Mouse (Mus musculus) myocyte (in vitro differentiated cells): Measurements from ENCODE around the gene Coro7. TPM values are rescaled to one million over a fixed set of nuclear protein-coding genes. Genes with fewer than 3 reads are reported as not detected.
A peak's percentile ranks its signal among the peaks of the same experiment; 100 is the strongest.

Source experiments
- H3K27me3 ChIP-seq: one replicate; pipeline ENCODE4 v1.6.1; 2011; ENCODE audit not compliant: control insufficient read depth, insufficient read depth, insufficient read length
- H3K36me3 ChIP-seq: one replicate; pipeline ENCODE4 v1.6.1; 2011; ENCODE audit not compliant: control insufficient read depth, insufficient read depth
- H3K4me2 ChIP-seq: one replicate; pipeline ENCODE4 v1.6.1; 2011; ENCODE audit warnings: low read depth, control low read depth
- H3K4me3 ChIP-seq: one replicate; pipeline ENCODE4 v1.5.1; 2011; ENCODE audit warnings: mild to moderate bottlenecking, control low read depth, moderate library complexity
- H3K79me2 ChIP-seq: one replicate; pipeline ENCODE4 v1.6.1; 2011; ENCODE audit not compliant: control insufficient read depth, insufficient read depth
- H3ac ChIP-seq: one replicate; pipeline ENCODE4 v1.6.1; 2011; ENCODE audit not compliant: control insufficient read depth, insufficient read length
- CEBPB ChIP-seq: IDR thresholded peaks from 2 replicates; pipeline ENCODE4 v1.6.1; 2011; ENCODE audit warnings: mild to moderate bottlenecking, moderate library complexity; ENCODE audit not compliant: poor library complexity, insufficient read depth, severe bottlenecking
- E2F4 ChIP-seq: IDR thresholded peaks from one replicate; pipeline ENCODE4 v1.6.1; 2011; ENCODE audit warnings: mild to moderate bottlenecking, control low read depth, moderate library complexity; ENCODE audit not compliant: insufficient read depth
- MAX ChIP-seq: IDR thresholded peaks from one replicate; pipeline ENCODE4 v1.6.1; 2011; ENCODE audit warnings: low read depth, mild to moderate bottlenecking, control low read depth
- MYOD1 ChIP-seq, 3 experiments: IDR thresholded peaks; one replicate each; pipeline ENCODE4 v1.6.1; 2011; ENCODE audit warnings: control low read depth in 2 of 3, low read depth in 2 of 3, mild to moderate bottlenecking in 2 of 3, moderate library complexity in 1 of 3; ENCODE audit not compliant: insufficient read length in 2 of 3, control insufficient read depth in 1 of 3
- MYOG ChIP-seq, 3 experiments: IDR thresholded peaks; one replicate each; pipeline ENCODE4 v1.6.1; 2011; ENCODE audit warnings: control low read depth in 2 of 3, low read depth in 2 of 3, mild to moderate bottlenecking in 2 of 3; ENCODE audit not compliant: insufficient read length in 2 of 3, control insufficient read depth in 1 of 3, insufficient read depth in 1 of 3
- POLR2A ChIP-seq: IDR thresholded peaks from one replicate; pipeline ENCODE4 v1.6.1; 2011; ENCODE audit warnings: low read depth, mild to moderate bottlenecking, control low read depth, moderate library complexity; ENCODE audit not compliant: insufficient read length
- POLR2AphosphoS2 ChIP-seq: IDR thresholded peaks from one replicate; pipeline ENCODE4 v1.6.1; 2011; ENCODE audit warnings: low read depth, control low read depth; ENCODE audit not compliant: insufficient read length
- REST ChIP-seq: IDR thresholded peaks from one replicate; pipeline ENCODE4 v1.6.1; 2011; ENCODE audit warnings: mild to moderate bottlenecking, control low read depth, moderate library complexity; ENCODE audit not compliant: insufficient read depth, insufficient read length
- SRF ChIP-seq: IDR thresholded peaks from one replicate; pipeline ENCODE4 v1.6.1; 2011; ENCODE audit warnings: low read depth; ENCODE audit not compliant: control insufficient read depth, insufficient read length
- TCF12 ChIP-seq: IDR thresholded peaks from one replicate; pipeline ENCODE4 v1.6.1; 2011; ENCODE audit warnings: mild to moderate bottlenecking, control low read depth; ENCODE audit not compliant: poor library complexity, insufficient read depth, severe bottlenecking
- TCF3 ChIP-seq: IDR thresholded peaks from one replicate; pipeline ENCODE4 v1.6.1; 2011; ENCODE audit warnings: low read depth, control low read depth; ENCODE audit not compliant: insufficient read length
- USF1 ChIP-seq: IDR thresholded peaks from one replicate; pipeline ENCODE4 v1.6.1; 2011; ENCODE audit warnings: low read depth, mild to moderate bottlenecking, control low read depth, moderate library complexity
- polyA plus RNA-seq: library from polyadenylated mRNA; unstranded; fragments of >200 nt; fragmentation: generic; extraction: Trizol; gene quantifications from one replicate; pipeline ENCODE4 v1.2.1, GENCODE M21; 2012; ENCODE audit warnings: missing spikeins

Coro7 gene
- polyA plus RNA-seq, 1 experiment, result 15.2 TPM

DNA sequence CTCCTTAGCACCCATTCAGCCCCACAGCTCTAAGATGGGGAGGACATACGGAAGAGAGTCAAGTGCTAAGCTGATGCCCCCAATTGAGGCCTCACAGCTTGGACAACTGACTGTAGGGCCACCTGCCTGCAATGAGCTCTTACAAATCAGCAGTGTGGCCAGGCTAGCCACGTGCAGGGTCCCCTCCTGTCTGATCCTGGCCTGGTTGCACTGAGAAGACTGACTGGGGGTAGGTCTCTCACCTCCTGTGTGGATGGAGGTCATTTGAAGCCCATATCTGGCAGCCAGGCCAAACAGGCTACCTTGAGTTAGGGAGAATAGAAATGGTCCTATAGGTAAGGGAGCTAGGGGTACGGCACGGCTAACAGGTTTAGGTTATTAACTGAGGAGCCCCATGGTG lies 33.7 kb downstream of the Coro7 start:
- TF ChIP-seq POLR2A (peak; percentile 10), MYOG (IDR thresholded peaks at IDR 0.05; ENCODE audit: control insufficient read depth in 1 of 3, insufficient read depth in 1 of 3, insufficient read length in 2 of 3, low read depth in 2 of 3) (no peak)
- peaks cover 7% of the 10 kb centered on the region for H3K36me3 ChIP-seq
- no peak overlapping the region for H3K4me3 ChIP-seq

DNA sequence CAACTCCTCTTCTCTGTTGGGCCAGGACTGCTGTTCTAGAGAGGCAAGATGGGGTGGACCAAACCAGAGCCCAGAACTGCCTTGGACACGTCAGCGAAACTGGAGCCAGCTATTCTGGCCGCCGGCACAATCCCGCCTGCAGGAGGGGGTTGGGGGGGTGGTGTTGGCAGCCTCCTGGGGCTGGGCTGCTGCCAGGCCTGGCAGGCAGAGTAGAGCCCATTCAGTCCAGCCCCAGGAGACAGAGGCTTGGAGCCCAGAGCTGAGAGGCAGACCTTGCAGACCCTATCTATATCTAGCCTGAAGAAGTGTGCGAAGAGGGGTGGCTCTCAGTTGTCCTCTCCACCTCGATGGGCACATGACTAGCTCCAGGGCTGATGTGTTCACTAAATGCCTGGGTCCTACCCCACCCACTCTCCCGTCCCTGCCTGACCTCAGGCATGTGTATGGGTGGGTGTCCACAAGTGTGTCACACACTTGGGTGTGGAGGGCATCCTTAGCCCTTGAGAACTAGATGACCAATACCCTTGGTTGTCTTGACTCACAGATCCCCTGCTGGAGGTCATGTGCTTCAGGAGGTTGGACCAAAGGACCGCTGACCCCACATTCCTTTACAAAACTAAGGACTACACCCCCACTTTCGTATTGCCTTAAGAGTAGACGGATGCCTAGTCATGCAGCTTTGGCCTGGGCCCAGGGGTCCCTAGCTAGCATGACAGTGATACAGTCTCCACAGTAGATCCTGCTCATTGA lies 35.7 kb downstream of the Coro7 start:
- H3ac ChIP-seq, result peak overlapping the region; percentile 1
- no peaks in the 10 kb centered on the region for H3K36me3 ChIP-seq
- H3K4me3 ChIP-seq, result peak overlapping the region; percentile 61
- TF ChIP-seq USF1 (peak; percentile 36), MYOG (IDR thresholded peaks at IDR 0.05; ENCODE audit: control insufficient read depth in 1 of 3, insufficient read depth in 1 of 3, insufficient read length in 2 of 3, low read depth in 2 of 3) (peak in 1 of 3 experiments; percentile 72), E2F4 (no peak), POLR2A (no peak), MYOD1 (IDR thresholded peaks at IDR 0.05; ENCODE audit: control insufficient read depth in 1 of 3, insufficient read length in 2 of 3, low read depth in 2 of 3) (peak in 1 of 3 experiments; percentile 50), REST (no peak), MAX (no peak), POLR2AphosphoS2 (peak; percentile 48), SRF (no peak), TCF3 (no peak), TCF12 (peak; percentile 24), CEBPB (no peak)
- H3K79me2 ChIP-seq, result peaks cover 70% of the 10 kb centered on the region
- peak overlapping the region; percentile 90 for H3K4me2 ChIP-seq
- no peaks in the 10 kb centered on the region for H3K27me3 ChIP-seq

More for the DNA sequence above, 33.7 kb downstream of the Coro7 start:
- H3K27me3 ChIP-seq, result no peaks in the 10 kb centered on the region
- H3K4me2 ChIP-seq, result peak overlapping the region; percentile 64
- H3ac ChIP-seq, result no peak overlapping the region
- peaks cover 74% of the 10 kb centered on the region for H3K79me2 ChIP-seq

DNA sequence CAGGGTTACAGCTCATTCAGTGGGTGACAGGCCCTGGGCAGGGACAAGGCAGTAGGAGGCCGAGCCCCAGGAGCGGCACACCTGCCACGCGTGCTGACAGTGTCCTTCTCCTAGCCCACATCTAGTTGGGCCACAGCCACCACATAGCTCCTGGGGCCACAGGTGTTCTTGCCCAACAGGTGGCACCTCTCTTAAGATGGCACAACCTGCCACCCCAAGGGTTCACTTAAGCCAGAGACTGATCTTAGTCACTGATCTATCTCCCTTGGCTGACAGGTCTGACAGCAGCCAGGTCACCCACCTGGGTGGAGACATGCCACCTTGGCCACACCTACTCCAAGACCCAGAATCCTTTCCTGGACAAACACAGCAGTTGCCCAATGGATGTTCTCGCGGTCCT lies 36.6 kb downstream of the Coro7 start:
- peak overlapping the region; percentile 61 for H3K4me3 ChIP-seq
- peak overlapping the region; percentile 1 for H3ac ChIP-seq
- peak overlapping the region; percentile 90 for H3K4me2 ChIP-seq
- no peaks in the 10 kb centered on the region for H3K27me3 ChIP-seq
- peaks cover 62% of the 10 kb centered on the region for H3K79me2 ChIP-seq
- TF ChIP-seq MAX (no peak), TCF12 (peak; percentile 14), SRF (no peak), MYOG (IDR thresholded peaks at IDR 0.05; ENCODE audit: control insufficient read depth in 1 of 3, insufficient read depth in 1 of 3, insufficient read length in 2 of 3, low read depth in 2 of 3) (peak in 2 of 3 experiments; percentile 57 to 90), REST (no peak), E2F4 (no peak), MYOD1 (IDR thresholded peaks at IDR 0.05; ENCODE audit: control insufficient read depth in 1 of 3, insufficient read length in 2 of 3, low read depth in 2 of 3) (peak in 2 of 3 experiments; percentile 68 to 97), POLR2AphosphoS2 (peak; percentile 79), TCF3 (no peak), CEBPB (no peak), POLR2A (peak; percentile 29), USF1 (no peak)
- H3K36me3 ChIP-seq, result no peaks in the 10 kb centered on the region

DNA sequence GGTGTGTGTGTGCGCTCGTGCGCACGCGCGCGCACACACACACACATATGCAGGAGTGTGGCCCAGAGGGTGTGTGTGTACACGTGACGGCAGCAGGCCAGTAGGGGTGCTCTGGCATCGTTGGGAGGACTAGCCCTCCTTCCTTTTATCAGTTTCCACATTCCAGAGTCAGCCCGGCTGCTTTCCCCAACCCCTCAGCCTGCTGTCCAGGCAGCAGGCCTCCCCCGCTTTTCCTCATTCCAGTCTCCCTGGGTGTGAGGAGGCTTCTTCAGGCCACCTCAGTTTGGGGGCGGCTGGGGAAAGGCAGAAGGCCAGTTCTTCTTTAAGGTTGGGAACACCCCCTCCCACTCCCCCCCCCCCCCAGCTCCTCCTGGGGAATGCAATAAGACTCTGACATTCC lies 37.4 kb downstream of the Coro7 start:
- Histone ChIP-seq H3K27me3 (no peaks in the 10 kb centered on the region), H3ac (no peak overlapping the region), H3K4me2 (peak overlapping the region; percentile 90), H3K36me3 (no peaks in the 10 kb centered on the region), H3K79me2 (peaks cover 60% of the 10 kb centered on the region), H3K4me3 (peak overlapping the region; percentile 61)
- TF ChIP-seq TCF12, result no peak
- no peak for TF ChIP-seq CEBPB
- no peak for TF ChIP-seq SRF
- peak in 1 of 3 experiments; percentile 63 for TF ChIP-seq MYOD1 (IDR thresholded peaks at IDR 0.05; ENCODE audit: control insufficient read depth in 1 of 3, insufficient read length in 2 of 3, low read depth in 2 of 3)
- peak in 1 of 3 experiments; percentile 65 for TF ChIP-seq MYOG (IDR thresholded peaks at IDR 0.05; ENCODE audit: control insufficient read depth in 1 of 3, insufficient read depth in 1 of 3, insufficient read length in 2 of 3, low read depth in 2 of 3)
- peak; percentile 93 for TF ChIP-seq USF1
- TF ChIP-seq REST, result no peak
- TF ChIP-seq TCF3, result no peak
- peak; percentile 11 for TF ChIP-seq POLR2A
- no peak for TF ChIP-seq MAX
